Mouse (Mus musculus): Measurements from ENCODE around the gene Gm10985.

DNA sequence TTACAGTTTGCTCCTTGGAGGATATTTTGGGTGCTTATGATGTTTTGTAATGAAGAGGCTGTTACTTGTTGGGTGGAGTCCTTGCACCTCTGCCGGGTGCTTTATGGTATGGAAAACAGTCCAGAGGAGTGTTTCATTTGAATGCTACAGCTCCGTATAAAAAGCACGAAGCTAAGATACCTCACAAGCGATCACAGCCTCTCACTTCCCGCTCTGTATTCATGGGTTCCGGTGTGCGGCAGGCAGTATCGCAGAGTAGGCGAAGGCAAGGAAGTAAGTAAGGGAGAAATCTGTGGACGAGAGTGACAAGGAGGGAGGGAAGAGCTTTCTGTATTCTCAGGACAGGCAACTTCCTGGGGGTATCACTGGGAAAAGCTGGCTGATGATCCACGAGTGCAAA lies 3.4 kb downstream of the Gm10985 start:
- TF ChIP-seq MAFK (IDR thresholded peaks at IDR 0.05; ENCODE audit: insufficient read depth, low read depth, low read length) (no peak), ZC3H11A (IDR thresholded peaks at IDR 0.05; ENCODE audit: borderline replicate concordance, low read depth, low read length) (no peak), HCFC1 (IDR thresholded peaks at IDR 0.05; ENCODE audit: borderline replicate concordance, insufficient read depth, low read length) (no peak), CHD2 (IDR thresholded peaks at IDR 0.05; ENCODE audit: low read depth, low read length) (no peak), ZNF384 (IDR thresholded peaks at IDR 0.05; ENCODE audit: low read depth, low read length) (no peak)

Measured in ES-E14 (cell line).